Mouse (Mus musculus): ENCODE results near the gene Nrip1.

The Nrip1 gene

GRCm38 (mm10) chr16:76347719-76348421, 25.8 kb downstream of the Nrip1 start:
- no peak for DNase-seq (ENCODE audit: extremely low spot score, low read depth, low spot score)

DNA sequence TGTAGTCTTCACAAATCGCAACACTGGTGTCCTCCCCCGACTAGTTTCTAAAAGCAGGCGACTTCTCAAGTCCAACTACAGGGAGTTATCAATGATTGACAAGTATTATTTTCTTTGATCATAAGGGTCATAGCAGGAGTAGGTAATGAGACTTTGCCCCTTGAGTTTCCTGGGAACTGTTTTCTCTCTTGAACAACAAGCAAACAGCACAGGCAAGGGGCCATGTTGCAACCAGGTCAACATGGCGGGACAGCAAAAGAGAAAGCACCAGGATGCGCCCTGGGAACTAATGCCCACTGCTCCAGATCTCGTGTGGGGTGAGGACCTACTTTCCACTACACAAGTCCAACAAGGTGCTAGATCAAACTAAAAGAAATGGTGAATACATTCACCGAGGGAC, 27.3 kb downstream of the Nrip1 start:
- DNase-seq (ENCODE audit: extremely low spot score, low read depth, low spot score) = no peak

DNA sequence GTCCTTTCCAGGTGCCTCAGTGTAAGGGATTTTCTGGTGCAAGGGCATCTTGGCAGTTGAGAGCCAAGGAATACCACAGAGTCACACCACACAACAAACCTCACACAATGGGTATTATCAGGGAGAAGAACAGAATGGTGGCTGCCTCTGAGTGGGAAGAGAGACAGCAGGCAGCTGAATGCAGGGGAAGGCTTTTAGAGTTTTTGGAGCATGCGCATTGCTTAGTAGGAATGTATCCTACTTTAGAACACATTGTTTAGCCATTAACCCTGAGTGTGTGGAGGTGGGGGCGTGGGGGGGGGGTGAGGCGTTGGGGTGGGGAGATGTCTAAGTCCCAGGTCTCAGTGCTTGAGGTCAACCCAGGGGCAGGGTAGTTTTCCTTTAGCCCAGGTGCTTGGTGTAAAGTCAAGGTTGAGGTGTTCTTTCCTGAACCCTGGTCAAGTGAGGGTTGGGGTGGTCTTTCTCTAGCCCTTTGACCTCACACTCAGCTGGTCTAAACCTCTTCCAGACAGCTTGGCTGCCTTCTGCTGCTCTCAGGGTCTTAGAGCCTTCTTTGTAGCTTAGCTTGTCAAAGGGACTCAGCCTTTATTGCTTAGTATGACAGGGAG, 28.8 kb downstream of the Nrip1 start:
- no peak for DNase-seq (ENCODE audit: extremely low spot score, low read depth, low spot score)

GRCm38 (mm10) chr16:76344030-76344429, 29.6 kb downstream of the Nrip1 start:
- no peak for DNase-seq (ENCODE audit: extremely low spot score, low read depth, low spot score)

GRCm38 (mm10) chr16:76341636-76342035, 32.0 kb downstream of the Nrip1 start:
- no peak for DNase-seq (ENCODE audit: extremely low spot score, low read depth, low spot score)

DNA sequence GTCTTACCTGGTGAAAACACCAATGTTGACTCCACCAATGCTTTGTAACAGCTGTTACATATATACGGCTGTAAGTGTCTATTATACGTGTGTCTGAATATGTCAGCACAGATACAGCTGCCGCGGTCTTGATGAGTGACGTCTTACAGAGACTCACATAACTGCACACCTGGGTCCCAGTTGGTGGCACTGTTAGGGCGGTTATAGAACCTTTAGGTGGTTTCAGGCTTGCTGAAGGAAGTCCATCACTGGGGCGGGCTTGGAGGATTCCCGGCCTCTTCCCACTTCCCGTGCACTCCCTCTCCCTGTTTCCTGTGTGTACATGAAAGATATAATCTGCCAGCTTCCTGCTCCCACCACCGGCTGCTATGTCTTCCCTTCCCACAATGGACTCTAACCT, 34.4 kb downstream of the Nrip1 start:
- DNase-seq (ENCODE audit: extremely low spot score, low read depth, low spot score) = no peak

GRCm38 (mm10) chr16:76337351-76337750, 36.3 kb downstream of the Nrip1 start:
- no peak for DNase-seq (ENCODE audit: extremely low spot score, low read depth, low spot score)

DNA sequence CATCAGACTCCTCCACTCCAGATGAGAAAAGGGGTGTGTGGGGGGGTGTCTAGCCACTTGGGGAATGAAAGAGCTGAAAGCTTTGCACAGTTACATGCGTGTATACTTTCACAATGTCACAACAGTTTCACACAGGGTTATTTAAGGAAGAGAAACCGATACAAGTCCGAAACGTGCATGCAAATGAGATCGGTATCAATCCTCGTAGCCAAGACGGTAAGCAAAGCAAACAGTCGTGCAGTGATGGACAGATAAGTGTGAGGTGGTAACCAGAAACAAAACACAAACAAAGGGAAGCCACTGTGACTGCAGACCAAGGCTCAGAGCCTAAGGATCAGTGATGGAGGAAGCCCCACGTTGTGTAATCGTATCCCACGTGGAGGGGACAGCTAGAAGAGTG, 36.7 kb downstream of the Nrip1 start:
- no peak for DNase-seq (ENCODE audit: extremely low spot score, low read depth, low spot score)

- no peak for DNase-seq (ENCODE audit: extremely low spot score, low read depth, low spot score)
Observed at GRCm38 (mm10) chr16:76335913-76336312, 37.7 kb downstream of the Nrip1 start.

- no peak for DNase-seq (ENCODE audit: extremely low spot score, low read depth, low spot score)
Observed at GRCm38 (mm10) chr16:76332127-76332526, 41.5 kb downstream of the Nrip1 start.

GRCm38 (mm10) chr16:76331231-76331630, 42.4 kb downstream of the Nrip1 start:
- no peak for DNase-seq (ENCODE audit: extremely low spot score, low read depth, low spot score)

DNA sequence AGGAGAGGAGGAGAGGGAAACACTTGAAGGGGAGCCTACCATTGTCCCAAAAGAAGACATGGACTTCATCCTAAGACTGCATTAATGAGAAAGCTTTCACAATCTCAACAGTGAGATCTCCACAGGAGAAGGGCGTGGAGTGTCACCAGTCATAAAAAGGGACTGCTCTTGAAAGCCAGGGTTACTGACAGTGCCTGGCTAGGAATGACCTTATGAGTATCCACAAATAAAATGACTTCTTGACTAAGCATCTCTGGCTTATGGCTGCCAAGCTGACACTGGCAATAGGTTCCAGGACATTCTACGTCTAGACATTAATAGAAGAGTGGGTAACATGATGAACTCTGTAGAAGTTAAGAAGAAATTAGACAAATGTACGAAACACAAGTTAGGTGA, 48.3 kb downstream of the Nrip1 start:
- no peak for DNase-seq (ENCODE audit: extremely low spot score, low read depth, low spot score)

- DNase-seq (ENCODE audit: extremely low spot score, low read depth, low spot score) = no peak
Observed at GRCm38 (mm10) chr16:76324411-76325314, 49.0 kb downstream of the Nrip1 start.

DNA sequence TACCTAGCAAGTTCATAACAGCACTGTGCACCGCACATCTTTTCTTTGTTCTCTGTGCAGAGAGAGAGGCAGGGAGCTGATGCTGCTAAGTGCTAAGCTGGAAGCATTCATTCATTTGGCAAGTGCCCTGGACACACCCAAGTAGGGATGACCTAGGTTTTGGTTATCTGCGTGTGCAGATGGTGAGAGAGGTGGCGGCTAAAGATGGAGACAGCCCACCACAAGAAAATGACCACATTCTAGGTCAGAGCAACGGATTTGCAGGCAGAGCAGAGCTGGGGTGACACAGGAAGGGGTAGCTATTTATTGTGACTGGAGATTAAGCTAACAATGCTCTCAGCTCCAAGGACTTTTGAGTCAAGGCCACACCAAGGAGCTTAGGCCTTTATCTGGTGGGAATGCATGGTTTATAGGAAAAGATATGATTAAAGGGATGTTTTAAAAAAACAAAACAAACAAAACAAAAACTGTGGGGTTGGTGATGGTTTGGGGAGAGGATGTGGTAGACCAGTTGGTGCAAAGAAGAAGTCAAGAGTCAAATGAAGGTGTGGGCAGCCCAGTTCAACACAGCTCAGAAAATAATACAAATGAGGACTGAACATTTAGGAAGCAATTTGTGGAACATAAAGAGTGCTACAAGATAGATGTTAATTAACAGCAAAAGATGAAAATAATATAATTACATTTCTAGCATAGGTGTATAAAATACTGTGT, 49.9 kb downstream of the Nrip1 start:
- DNase-seq (ENCODE audit: extremely low spot score, low read depth, low spot score) = no peak

- no peak for DNase-seq (ENCODE audit: extremely low spot score, low read depth, low spot score)
Observed at GRCm38 (mm10) chr16:76323141-76323540, 50.5 kb downstream of the Nrip1 start.

DNA sequence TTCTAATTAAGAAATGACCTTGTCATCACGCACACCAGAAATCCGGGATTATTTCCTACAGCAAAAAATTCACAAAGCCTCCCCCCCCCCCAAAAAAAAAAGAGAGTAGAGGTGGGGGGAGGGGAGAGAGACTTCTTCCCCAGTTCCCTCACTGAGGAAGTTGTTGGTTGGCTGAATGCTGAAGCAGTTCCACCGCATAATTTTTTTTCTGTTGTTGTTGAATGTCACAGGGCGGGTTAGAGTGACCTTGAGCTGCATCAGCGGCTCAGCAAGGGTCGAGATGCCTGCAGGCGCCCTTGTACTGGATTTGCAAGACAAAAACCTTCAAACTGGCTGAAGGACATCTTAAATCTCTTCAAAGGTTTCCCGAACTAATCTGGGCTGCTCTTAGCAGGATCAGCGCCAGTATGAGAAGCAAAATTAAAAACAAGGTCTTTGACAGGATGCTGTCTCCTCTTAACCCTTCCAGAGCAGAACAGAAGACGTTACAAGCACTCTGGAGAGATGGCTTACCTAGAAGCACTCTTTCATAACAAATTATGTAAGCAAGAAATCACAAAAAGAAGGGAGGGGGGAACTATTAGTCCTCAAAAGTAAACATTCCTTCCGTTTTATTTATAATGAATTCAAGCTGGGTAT, 52.0 kb downstream of the Nrip1 start:
- no peak for DNase-seq (ENCODE audit: extremely low spot score, low read depth, low spot score)

DNA sequence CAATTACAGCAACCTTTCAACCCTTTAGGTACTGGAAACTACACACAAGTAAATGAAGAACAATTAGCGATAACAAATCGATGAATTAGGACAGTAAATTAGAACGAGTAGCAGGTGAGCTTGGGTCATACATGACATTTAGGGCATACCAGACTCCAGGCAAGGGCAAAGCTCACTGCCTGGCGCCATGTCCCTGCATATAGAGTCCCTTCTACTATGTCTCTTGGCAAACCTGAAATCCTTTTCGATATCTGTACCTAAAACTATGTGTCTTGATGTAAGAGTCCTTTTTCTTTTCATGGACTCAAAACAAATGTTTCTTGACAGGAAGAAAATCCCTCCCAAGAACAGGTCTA, 53.5 kb downstream of the Nrip1 start:
- no peak for DNase-seq (ENCODE audit: extremely low spot score, low read depth, low spot score)

DNA sequence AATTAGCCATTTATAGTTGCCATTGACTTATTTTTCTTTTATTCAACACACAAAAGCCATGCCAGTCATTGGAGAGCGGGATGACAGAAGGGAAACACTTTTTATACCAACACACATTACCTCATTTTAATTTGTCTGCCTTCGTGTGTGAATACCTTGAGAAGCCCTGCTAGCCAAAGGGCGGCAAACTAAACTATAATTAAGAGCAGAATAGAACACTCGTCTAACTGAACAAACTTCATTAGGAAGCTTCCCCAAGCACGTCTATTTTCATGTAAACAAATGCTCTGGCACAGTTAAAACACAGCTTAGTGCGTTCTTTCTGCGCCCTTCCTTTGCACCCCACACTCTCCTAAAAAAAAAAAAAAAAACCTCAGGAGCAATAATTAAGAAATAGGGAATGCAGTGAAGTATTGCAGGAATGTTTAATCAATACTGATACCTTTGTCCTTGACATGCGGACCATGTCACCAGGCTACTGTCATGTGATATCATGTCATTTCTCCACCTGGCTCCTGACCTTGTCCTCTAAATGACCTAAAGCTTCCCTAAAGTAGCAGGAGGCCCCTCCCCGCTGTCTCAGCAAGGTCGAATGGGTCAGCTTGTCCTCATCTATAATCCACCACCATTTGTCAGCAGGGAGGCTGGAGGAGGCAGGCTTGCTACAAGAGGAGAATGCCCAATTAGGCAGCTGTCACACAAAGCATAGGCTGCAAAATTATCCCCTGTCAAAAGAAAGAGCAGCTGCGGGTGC, 54.1 kb downstream of the Nrip1 start:
- peak; percentile 42 for DNase-seq (ENCODE audit: extremely low spot score, low read depth, low spot score)

DNA sequence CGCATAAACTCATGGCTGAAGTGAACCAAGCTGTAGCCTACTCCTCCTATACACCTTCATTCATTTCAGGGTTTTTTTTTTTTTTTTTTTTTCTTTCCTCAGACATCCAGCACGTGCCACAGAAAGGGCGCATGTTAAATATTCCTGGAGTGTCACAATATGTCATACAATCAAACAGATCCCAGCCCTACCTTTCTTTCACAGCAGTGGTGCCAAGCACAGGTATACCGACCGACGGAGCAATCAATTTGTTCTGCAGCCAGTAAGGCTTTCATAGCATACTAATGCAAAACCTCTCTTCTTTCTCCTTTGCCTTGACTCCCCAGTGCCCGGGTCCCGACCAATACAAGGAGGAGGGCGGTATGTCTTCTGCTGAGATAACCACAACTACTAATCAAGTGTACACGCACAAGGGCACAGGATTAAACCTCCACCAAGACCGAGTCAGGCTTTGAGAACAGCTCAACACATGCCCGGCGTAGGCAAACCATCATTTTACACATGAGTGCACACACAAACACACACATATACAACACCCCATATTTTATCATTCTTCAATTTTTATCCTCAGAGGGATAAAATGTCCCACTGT, 55.2 kb downstream of the Nrip1 start:
- no peak for DNase-seq (ENCODE audit: extremely low spot score, low read depth, low spot score)
